Mouse (Mus musculus) testis, adult 2 months (tissue): ENCODE measurements around the gene Ccdc144b. TPM values are rescaled to one million over a fixed set of nuclear protein-coding genes. Genes with fewer than 3 reads are reported as not detected.

Experiments used
- H3K27ac ChIP-seq: fragments of 200-500 bp; 2 replicates; pipeline ENCODE4 v1.5.1; 2012; ENCODE audit warnings: low read depth, low read length; ENCODE audit not compliant: control insufficient read depth, insufficient read depth
- H3K27me3 ChIP-seq: fragments of 200-500 bp; 2 replicates; pipeline ENCODE4 v1.6.1; 2012; ENCODE audit warnings: mild to moderate bottlenecking, low read length, moderate library complexity; ENCODE audit not compliant: control insufficient read depth, insufficient read depth
- H3K36me3 ChIP-seq: fragments of 200-500 bp; 2 replicates; pipeline ENCODE4 v1.6.1; 2012; ENCODE audit warnings: mild to moderate bottlenecking, low read length; ENCODE audit not compliant: control insufficient read depth, insufficient read depth
- H3K4me1 ChIP-seq: fragments of 200-500 bp; 2 replicates; pipeline ENCODE4 v1.6.1; 2012; ENCODE audit warnings: low read length; ENCODE audit not compliant: control insufficient read depth, insufficient read depth
- H3K4me3 ChIP-seq: fragments of 200-500 bp; 2 replicates; pipeline ENCODE4 v1.5.1; 2012; ENCODE audit warnings: low read depth, mild to moderate bottlenecking, low read length, moderate library complexity, mixed read lengths; ENCODE audit not compliant: control insufficient read depth
- CTCF ChIP-seq: fragments of 200-500 bp; IDR thresholded peaks from 2 replicates; pipeline ENCODE4 v1.5.1; 2012; ENCODE audit warnings: low read depth, mild to moderate bottlenecking, inconsistent platforms, low read length, moderate library complexity; ENCODE audit not compliant: control insufficient read depth, insufficient read depth, insufficient replicate concordance
- POLR2A ChIP-seq: fragments of 200-500 bp; IDR thresholded peaks from 2 replicates; pipeline ENCODE4 v1.6.1; 2012; ENCODE audit warnings: low read depth, mild to moderate bottlenecking, inconsistent platforms, low read length, moderate library complexity; ENCODE audit not compliant: control insufficient read depth
- polyA plus RNA-seq: library from polyadenylated mRNA; depleted of rRNA; stranded (reverse); fragments of >200 nt; gene quantifications from 2 replicates; pipeline ENCODE4 v1.2.3, GENCODE M21; 2012

Ccdc144b gene
- polyA plus RNA-seq, 1 experiment, result 3.8 TPM

DNA sequence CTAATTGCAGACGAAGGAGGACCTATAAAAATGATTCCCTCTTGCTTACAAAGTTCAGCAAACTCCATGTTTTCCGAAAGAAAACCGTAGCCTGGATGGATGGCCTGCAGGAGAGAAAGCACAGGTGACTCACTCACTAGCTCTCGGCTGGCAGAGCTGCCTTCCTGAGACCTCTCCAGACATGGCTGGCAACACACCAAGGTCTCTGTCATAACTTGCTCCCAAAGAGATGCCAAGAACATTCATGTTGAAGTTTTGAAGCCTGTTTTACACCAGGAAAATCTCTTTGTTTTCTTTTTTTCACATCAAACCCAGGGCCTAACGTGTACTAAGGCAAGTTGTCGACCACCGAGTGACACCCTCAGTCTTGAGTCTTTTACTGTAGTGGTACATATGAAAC is 62.6 kb downstream of the Ccdc144b start:
- Histone ChIP-seq H3K4me3 (no peak overlapping the region), H3K4me1 (no peaks in the 10 kb centered on the region), H3K27me3 (no peaks in the 10 kb centered on the region), H3K27ac (no peak overlapping the region), H3K36me3 (no peaks in the 10 kb centered on the region)
- TF ChIP-seq POLR2A (no peak), CTCF (no peak)

DNA sequence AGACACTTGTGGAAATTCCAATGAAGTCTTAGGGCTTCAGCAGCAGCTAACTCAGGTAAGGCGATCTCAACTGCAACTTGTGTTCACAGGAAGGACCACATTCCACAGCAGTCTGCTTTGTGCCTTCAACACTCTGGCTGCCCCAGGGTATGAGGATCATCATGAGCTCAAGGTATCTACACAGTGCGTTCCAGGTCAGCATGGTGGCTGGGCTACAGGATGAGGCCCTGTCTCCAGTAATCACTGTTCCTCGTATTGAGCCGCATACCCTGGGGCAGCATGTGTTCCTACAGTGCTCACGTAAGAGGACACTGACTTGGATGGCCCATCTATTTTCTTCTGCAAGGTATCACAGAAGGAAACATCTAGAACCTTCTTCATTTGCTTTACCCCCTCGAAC is 65.3 kb downstream of the Ccdc144b start:
- no peaks in the 10 kb centered on the region for H3K27me3 ChIP-seq
- H3K27ac ChIP-seq, result no peak overlapping the region
- H3K36me3 ChIP-seq, result no peaks in the 10 kb centered on the region; the same call in 1 of the 2 replicates
- TF ChIP-seq POLR2A (no peak), CTCF (no peak)
- H3K4me1 ChIP-seq, result no peaks in the 10 kb centered on the region
- no peak overlapping the region for H3K4me3 ChIP-seq

DNA sequence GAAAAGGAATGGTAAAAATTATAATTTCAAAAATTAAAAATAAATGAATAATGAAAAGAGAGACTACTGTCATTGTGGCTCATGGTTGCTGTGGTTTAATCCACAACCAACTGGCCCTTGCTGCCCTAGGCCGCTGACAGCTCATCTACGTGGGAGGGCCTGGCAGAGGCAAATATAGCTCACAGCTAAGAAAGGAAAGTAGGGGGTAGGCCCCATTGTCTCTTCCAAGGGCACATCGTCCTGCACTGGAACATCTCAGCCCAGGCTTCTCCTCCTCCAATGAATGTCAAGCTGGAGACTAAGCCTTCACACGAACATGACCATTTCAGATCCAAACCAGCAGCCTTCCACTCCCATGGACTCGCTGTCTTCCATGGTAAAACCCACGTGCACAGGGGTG is 67.1 kb downstream of the Ccdc144b start:
- no peak for TF ChIP-seq CTCF
- TF ChIP-seq POLR2A, result no peak
- no peaks in the 10 kb centered on the region for H3K27me3 ChIP-seq
- no peaks in the 10 kb centered on the region for H3K4me1 ChIP-seq
- H3K4me3 ChIP-seq, result no peak overlapping the region
- H3K27ac ChIP-seq, result no peak overlapping the region
- no peaks in the 10 kb centered on the region; the same call in 1 of the 2 replicates for H3K36me3 ChIP-seq

DNA sequence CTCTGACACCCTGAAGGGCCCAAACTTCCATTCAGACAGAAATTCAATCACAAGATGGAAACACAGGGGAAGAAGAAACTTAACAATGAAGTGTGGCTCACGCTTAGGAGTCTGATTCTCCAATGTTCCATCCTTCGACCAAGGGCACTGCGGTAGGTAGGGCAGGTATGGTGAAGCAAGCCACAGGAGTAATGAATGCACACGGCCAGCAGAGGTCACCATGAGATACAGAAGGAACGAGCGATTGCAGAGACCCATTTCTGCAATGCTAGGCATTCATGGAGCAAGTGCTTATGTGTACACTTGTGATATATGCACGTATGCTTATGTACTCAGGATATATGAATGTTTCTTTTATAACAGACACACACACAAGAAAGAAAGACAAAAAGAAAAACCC is 79.8 kb downstream of the Ccdc144b start:
- no peak overlapping the region for H3K27ac ChIP-seq
- H3K36me3 ChIP-seq, result no peaks in the 10 kb centered on the region
- H3K4me3 ChIP-seq, result no peak overlapping the region
- no peaks in the 10 kb centered on the region for H3K4me1 ChIP-seq
- TF ChIP-seq CTCF (peak; percentile 37; the same call in 1 of the 2 replicates), POLR2A (no peak)
- H3K27me3 ChIP-seq, result no peaks in the 10 kb centered on the region

DNA sequence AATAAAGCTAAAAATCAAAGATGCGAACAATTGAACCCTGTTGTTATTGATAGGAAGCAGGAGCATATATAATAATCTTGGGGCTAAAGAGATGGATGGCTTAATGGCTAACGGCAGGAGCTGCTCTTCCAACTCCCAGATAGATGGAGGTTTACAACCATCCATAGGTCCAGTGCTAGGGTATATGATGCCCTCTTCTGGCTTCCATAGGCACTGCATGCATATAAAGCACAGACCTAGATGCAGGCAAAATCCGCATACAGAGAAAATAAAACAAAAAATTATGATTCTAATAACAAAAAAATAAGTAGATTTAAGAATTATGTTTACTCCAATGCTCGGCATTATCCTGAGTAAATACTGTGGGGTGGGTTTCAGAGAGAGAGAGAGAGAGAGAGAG is 80.4 kb downstream of the Ccdc144b start:
- no peaks in the 10 kb centered on the region for H3K36me3 ChIP-seq
- H3K4me1 ChIP-seq, result no peaks in the 10 kb centered on the region
- H3K27ac ChIP-seq, result no peak overlapping the region
- H3K4me3 ChIP-seq, result no peak overlapping the region
- H3K27me3 ChIP-seq, result no peaks in the 10 kb centered on the region
- no peak for TF ChIP-seq POLR2A
- no peak for TF ChIP-seq CTCF

DNA sequence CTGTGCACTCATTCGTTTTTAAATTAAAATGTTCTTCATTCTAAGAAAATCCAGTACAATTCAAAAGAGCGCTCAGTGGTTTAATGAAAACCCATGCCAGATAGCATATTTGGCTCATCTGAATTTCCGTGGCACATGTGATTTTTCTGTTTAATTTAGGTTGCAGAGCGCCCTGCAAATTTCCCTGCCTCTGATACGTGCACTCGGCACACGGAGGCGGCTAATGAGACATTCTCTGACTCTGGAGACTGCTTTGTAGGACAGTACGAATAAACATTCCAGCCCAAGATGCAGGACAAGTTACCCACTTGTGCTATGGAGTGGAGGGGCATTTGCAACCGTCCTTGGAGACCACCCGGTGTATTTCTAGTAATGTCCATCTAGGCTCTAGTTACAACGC is 82.2 kb downstream of the Ccdc144b start:
- H3K27ac ChIP-seq, result no peak overlapping the region
- H3K4me1 ChIP-seq, result no peaks in the 10 kb centered on the region
- no peak overlapping the region for H3K4me3 ChIP-seq
- TF ChIP-seq POLR2A (no peak), CTCF (no peak)
- H3K36me3 ChIP-seq, result no peaks in the 10 kb centered on the region
- H3K27me3 ChIP-seq, result no peaks in the 10 kb centered on the region

DNA sequence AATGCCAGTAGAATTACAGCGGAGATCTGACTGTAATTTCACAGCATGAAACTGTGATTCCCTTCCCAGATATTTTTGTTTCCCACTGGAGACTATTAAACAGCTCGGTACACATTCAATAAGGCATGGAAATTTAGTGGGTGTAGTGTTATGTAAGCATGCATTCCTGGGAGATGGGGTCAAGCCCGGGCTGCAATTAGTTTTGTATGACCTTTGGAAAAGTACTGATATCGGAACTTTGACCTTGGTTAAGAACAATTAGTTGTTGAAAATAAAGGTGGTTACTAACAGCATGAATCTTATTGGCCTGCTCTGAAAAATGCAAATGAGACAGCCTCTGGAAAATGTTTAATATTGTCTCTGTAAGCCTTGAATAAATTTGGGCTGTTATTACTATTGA is 82.9 kb downstream of the Ccdc144b start:
- no peak for TF ChIP-seq POLR2A
- TF ChIP-seq CTCF, result no peak
- Histone ChIP-seq H3K27me3 (no peaks in the 10 kb centered on the region), H3K4me1 (no peaks in the 10 kb centered on the region), H3K4me3 (no peak overlapping the region), H3K36me3 (no peaks in the 10 kb centered on the region), H3K27ac (no peak overlapping the region)

DNA sequence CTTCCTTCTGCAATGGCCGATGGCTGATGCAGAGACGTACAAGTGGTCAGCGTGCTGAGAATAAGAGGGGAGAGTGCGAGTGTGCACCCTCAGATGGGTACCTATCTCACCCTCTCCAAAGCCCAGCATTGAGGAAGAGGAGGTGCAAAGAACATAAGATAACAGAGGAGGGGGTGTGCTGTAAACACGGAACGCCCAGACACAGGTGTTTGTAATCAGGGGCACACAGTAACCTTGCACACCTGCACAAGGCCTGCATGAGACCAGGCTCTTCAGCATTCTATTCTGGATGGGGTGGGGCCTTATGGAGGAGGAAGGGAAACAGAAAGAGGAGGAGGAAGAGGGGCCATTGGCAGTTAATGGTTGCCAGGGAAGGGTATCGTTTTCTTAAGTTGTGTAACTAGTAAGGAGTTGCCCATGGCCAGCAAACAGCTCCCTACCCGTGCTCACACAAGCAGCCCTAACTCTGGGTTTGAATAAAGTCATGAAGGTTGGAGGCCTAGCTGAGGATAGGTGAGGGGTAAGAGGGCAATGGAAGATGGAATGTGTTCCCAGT is 85.9 kb downstream of the Ccdc144b start:
- Histone ChIP-seq H3K27me3 (no peaks in the 10 kb centered on the region), H3K27ac (no peak overlapping the region), H3K36me3 (no peaks in the 10 kb centered on the region; the same call in 1 of the 2 replicates), H3K4me1 (no peaks in the 10 kb centered on the region), H3K4me3 (no peak overlapping the region)
- TF ChIP-seq POLR2A (no peak), CTCF (no peak)
